Mouse (Mus musculus): ENCODE results near the gene Rnase12.

DNA sequence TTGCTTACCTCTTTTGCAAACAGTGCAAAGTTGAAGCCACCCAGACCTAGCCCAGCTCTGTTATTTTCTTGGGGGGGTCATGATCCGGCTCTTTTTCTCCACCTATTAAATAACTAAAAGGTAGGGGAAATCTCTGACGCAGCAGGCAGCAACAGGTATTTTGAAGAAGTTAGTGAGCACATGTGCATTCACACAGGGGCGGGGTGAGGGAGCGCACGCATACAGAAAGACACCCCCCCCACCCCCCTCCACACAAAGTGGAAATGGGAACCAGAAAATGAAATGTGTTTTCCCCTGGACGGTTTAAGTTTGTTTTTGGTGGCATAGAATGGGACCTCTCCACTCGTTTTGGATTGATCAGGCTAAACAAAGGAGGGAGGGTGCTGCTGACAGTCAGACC is 26.3 kb upstream of the Rnase12 start:
- TF ChIP-seq POLR2A (IDR thresholded peaks at IDR 0.05; ENCODE audit: low read depth, low read length) (no peak), CTCF (IDR thresholded peaks at IDR 0.05; ENCODE audit: extremely low read depth, insufficient read length, insufficient replicate concordance, low read depth, low read length) (no peak)
